Mouse (Mus musculus) liver, postnatal 0 days (tissue): ENCODE measurements around the gene Dpagt1. TPM values are rescaled to one million over a fixed set of nuclear protein-coding genes. Genes with fewer than 3 reads are reported as not detected.
"Not testable (repeated sequence)": the region's sequence is repeated elsewhere in the genome, so short reads cannot be mapped to it uniquely, and the experiment has no call there.

ENCODE experiments used
- ATAC-seq: fragments of 200-750 bp; cut with Nextera tagmentation; 2 replicates; pipeline ENCODE4 v1.8.0; 2017; ENCODE audit warnings: mild to moderate bottlenecking, moderate library complexity
- DNase-seq: peaks from one replicate; pipeline ENCODE4 v3.0.0-alpha.2; 2016
- H3K27ac ChIP-seq: fragments of 300-500 bp; sonication (generic); 2 replicates; pipeline ENCODE4 v1.5.1; 2014; ENCODE audit warnings: antibody characterized with exemption, moderate library complexity, mild to moderate bottlenecking, low read depth
- H3K27me3 ChIP-seq: fragments of 300-500 bp; sonication (generic); 2 replicates; pipeline ENCODE4 v1.6.1; 2014; ENCODE audit warnings: low read length, control low read depth, mixed read lengths; ENCODE audit not compliant: insufficient read depth
- H3K36me3 ChIP-seq: fragments of 300-500 bp; sonication (generic); replicated peaks from 2 replicates; pipeline ENCODE4 v1.6.1; 2014; ENCODE audit warnings: mild to moderate bottlenecking, control low read depth, low read length, moderate library complexity, mixed read lengths; ENCODE audit not compliant: insufficient read depth
- H3K4me1 ChIP-seq: fragments of 300-500 bp; sonication (generic); 2 replicates; pipeline ENCODE4 v1.6.1; 2014; ENCODE audit warnings: antibody characterized with exemption, mild to moderate bottlenecking, control low read depth; ENCODE audit not compliant: insufficient read depth
- H3K4me2 ChIP-seq: fragments of 300-500 bp; sonication (generic); 2 replicates; pipeline ENCODE4 v1.6.1; 2014; ENCODE audit warnings: low read depth, mild to moderate bottlenecking, low read length, moderate library complexity, mixed read lengths
- H3K4me3 ChIP-seq: fragments of 300-500 bp; sonication (generic); 2 replicates; pipeline ENCODE4 v1.5.1; 2014; ENCODE audit warnings: low read depth, low read length
- H3K9ac ChIP-seq: fragments of 300-500 bp; sonication (generic); replicated peaks from 2 replicates; pipeline ENCODE4 v1.6.1; 2014; ENCODE audit warnings: mild to moderate bottlenecking, moderate library complexity
- H3K9me3 ChIP-seq: fragments of 300-500 bp; sonication (generic); 2 replicates; pipeline ENCODE4 v1.6.1; 2016; ENCODE audit warnings: mild to moderate bottlenecking, control low read depth, low read length, mixed read lengths
- CTCF ChIP-seq: sonication (generic); IDR thresholded peaks from 2 replicates; pipeline ENCODE4 v1.5.1; 2016; ENCODE audit warnings: antibody characterized with exemption, low read depth
- EP300 ChIP-seq: IDR thresholded peaks from 2 replicates; pipeline ENCODE4 v1.6.1; 2016; ENCODE audit warnings: antibody characterized with exemption, low read depth, mild to moderate bottlenecking
- WGBS: fragments of 180-500 bp; shearing (Covaris S2); extraction: QIAGEN DNeasy Blood & Tissue Kit; methylation state at CpG from one replicate; pipeline ENCODE4 v1.1.7; 2014; ENCODE audit not compliant: insufficient replicate concordance; 5-methylcytosine and 5-hydroxymethylcytosine counted together
- polyA plus RNA-seq: library from polyadenylated mRNA; unstranded; fragments of >200 nt; fragmentation: Nextera tagmentation; extraction: Ambion mirVana; gene quantifications from 2 replicates; pipeline ENCODE4 v1.2.1, GENCODE M21; 2015

Dpagt1 gene
- polyA plus RNA-seq, 1 experiment from 2014 or later = 19.0 TPM

GRCm38 (mm10) chr9:44320799-44321133 is 5.1 kb upstream of the Dpagt1 start:
- peak; percentile 11 for ATAC-seq
- H3K27ac ChIP-seq = peak overlapping the region; percentile 74

GRCm38 (mm10) chr9:44323656-44324055 is 2.2 kb upstream of the Dpagt1 start:
- ATAC-seq, DNase-seq: not testable (repeated sequence)
- WGBS = 61% methylated on average over 4 of the region's 4 CpGs

More at GRCm38 (mm10) chr9:44320799-44321133, 5.1 kb upstream of the Dpagt1 start:
- TF ChIP-seq CTCF (no peak), EP300 (no peak)
- peaks cover 41% of the 10 kb centered on the region for H3K4me1 ChIP-seq
- H3K36me3 ChIP-seq = peaks cover 13% of the 10 kb centered on the region
- peak overlapping the region; percentile 95; the same call in 1 of the 2 replicates for H3K4me3 ChIP-seq
- DNase-seq = no peak
- 26% methylated on average over 6 of the region's 6 CpGs for WGBS
- H3K9me3 ChIP-seq = no peaks in the 10 kb centered on the region
- H3K27me3 ChIP-seq = no peaks in the 10 kb centered on the region
- H3K9ac ChIP-seq = peak overlapping the region; percentile 81
- peak overlapping the region; percentile 92 for H3K4me2 ChIP-seq

GRCm38 (mm10) chr9:44324147-44324546 is 1.7 kb upstream of the Dpagt1 start:
- H3K4me1 ChIP-seq = peaks cover 28% of the 10 kb centered on the region
- no peak overlapping the region for H3K4me2 ChIP-seq
- no peaks in the 10 kb centered on the region for H3K27me3 ChIP-seq
- no peaks in the 10 kb centered on the region; the same call in 1 of the 2 replicates for H3K36me3 ChIP-seq
- H3K27ac ChIP-seq = no peak overlapping the region
- WGBS = 86% methylated on average over 6 of the region's 6 CpGs
- H3K9ac ChIP-seq = no peak overlapping the region
- DNase-seq (no peak), ATAC-seq (no peak)
- no peaks in the 10 kb centered on the region for H3K9me3 ChIP-seq
- no peak for TF ChIP-seq CTCF
- TF ChIP-seq EP300 = no peak
- no peak overlapping the region for H3K4me3 ChIP-seq

More at GRCm38 (mm10) chr9:44323656-44324055, 2.2 kb upstream of the Dpagt1 start:
- not testable (repeated sequence) for H3K27ac ChIP-seq, H3K36me3 ChIP-seq, H3K27me3 ChIP-seq, H3K9ac ChIP-seq, H3K4me3 ChIP-seq, H3K4me2 ChIP-seq, H3K9me3 ChIP-seq
- peak; percentile 37 for TF ChIP-seq CTCF
- H3K4me1 ChIP-seq = peaks cover 32% of the 10 kb centered on the region

- not testable (repeated sequence) for H3K4me3 ChIP-seq, DNase-seq, H3K9me3 ChIP-seq, H3K27me3 ChIP-seq, H3K36me3 ChIP-seq, ATAC-seq
- H3K4me2 ChIP-seq = peak overlapping the region; percentile 87; the same call in 1 of the 2 replicates
- 59% methylated on average over 6 of the region's 8 CpGs for WGBS
- H3K27ac ChIP-seq = peak overlapping the region; percentile 93
- peaks cover 26% of the 10 kb centered on the region for H3K4me1 ChIP-seq
- 0 out of 2 replicates have a peak overlapping the region, but pooled peaks have one; percentile 90 for H3K9ac ChIP-seq
Observed at GRCm38 (mm10) chr9:44325032-44325767, 619 bp upstream of the Dpagt1 start.

- under 1% methylated on average over 38 of the region's 38 CpGs for WGBS
- Histone ChIP-seq H3K4me2 (peak overlapping the region; percentile 87), H3K9me3 (no peaks in the 10 kb centered on the region), H3K4me3 (peak overlapping the region; percentile 86), H3K4me1 (peaks cover 15% of the 10 kb centered on the region), H3K9ac (peak overlapping the region; percentile 90), H3K27me3 (no peaks in the 10 kb centered on the region), H3K27ac (peak overlapping the region; percentile 93), H3K36me3 (peaks cover 15% of the 10 kb centered on the region)
- DNase-seq = peak; percentile 80
- peak; percentile 93 for ATAC-seq
- TF ChIP-seq CTCF (no peak), EP300 (peak; percentile 56)
Observed at GRCm38 (mm10) chr9:44326371-44327063, 698 bp downstream of the Dpagt1 start.

- DNase-seq (peak; percentile 37), ATAC-seq (no peak)
- Histone ChIP-seq H3K36me3 (peaks cover 21% of the 10 kb centered on the region), H3K4me2 (peak overlapping the region; percentile 87), H3K4me3 (peak overlapping the region; percentile 86), H3K9me3 (no peaks in the 10 kb centered on the region), H3K4me1 (peaks cover 12% of the 10 kb centered on the region), H3K9ac (peak overlapping the region; percentile 90), H3K27ac (peak overlapping the region; percentile 93), H3K27me3 (no peaks in the 10 kb centered on the region)
- WGBS = 1% methylated on average over 22 of the region's 22 CpGs
- TF ChIP-seq EP300 (no peak), CTCF (no peak)
Observed at GRCm38 (mm10) chr9:44327064-44327711, 1.4 kb downstream of the Dpagt1 start.
